Mouse (Mus musculus) G1E (cell line): Measurements from ENCODE around the gene Ercc6l2. TPM values are rescaled to one million over a fixed set of nuclear protein-coding genes. Genes with fewer than 3 reads are reported as not detected.

Source experiments
- ATAC-seq: 2 replicates; pipeline ENCODE4 v1.8.0; 2016; ENCODE audit warnings: mild to moderate bottlenecking; ENCODE audit not compliant: insufficient number of reproducible peaks, poor library complexity, low FRiP score, severe bottlenecking; ENCODE audit errors: extremely low read depth
- DNase-seq: peaks from one replicate; pipeline ENCODE4 v3.0.0; 2012; ENCODE audit warnings: low spot score
- H3K27me3 ChIP-seq: 2 replicates; pipeline ENCODE4 v1.6.1; 2012; ENCODE audit warnings: mild to moderate bottlenecking, low read length, inconsistent platforms; ENCODE audit not compliant: insufficient read depth
- H3K36me3 ChIP-seq: replicated peaks from 2 replicates; pipeline ENCODE3; 2012; ENCODE audit warnings: mild to moderate bottlenecking, inconsistent platforms
- H3K4me1 ChIP-seq: 2 replicates; pipeline ENCODE4 v1.6.1; 2012; ENCODE audit warnings: low read depth, low read length, inconsistent platforms, mixed read lengths; ENCODE audit not compliant: insufficient read depth
- H3K4me3 ChIP-seq: 2 replicates; pipeline ENCODE4 v1.5.1; 2012; ENCODE audit warnings: low read depth, mild to moderate bottlenecking, inconsistent platforms, low read length, moderate library complexity, mixed read lengths
- H3K9me3 ChIP-seq: replicated peaks from 2 replicates; pipeline ENCODE4 v1.6.1; 2012; ENCODE audit warnings: inconsistent platforms
- CTCF ChIP-seq: IDR thresholded peaks from 2 replicates; pipeline ENCODE4 v1.5.1; 2012; ENCODE audit warnings: low read depth, low read length, inconsistent platforms, mixed read lengths
- GATA1 ChIP-seq: IDR thresholded peaks from 2 replicates; pipeline ENCODE4 v1.6.1; 2012; ENCODE audit warnings: borderline replicate concordance, low read length, inconsistent platforms, mixed read lengths
- GATA2 ChIP-seq: IDR thresholded peaks from 2 replicates; pipeline ENCODE4 v1.6.1; 2012; ENCODE audit warnings: low read depth, low read length, inconsistent platforms, borderline replicate concordance
- POLR2AphosphoS5 ChIP-seq: IDR thresholded peaks from 2 replicates; pipeline ENCODE4 v1.6.1; 2012; ENCODE audit warnings: low read depth, low read length, inconsistent platforms; ENCODE audit not compliant: insufficient replicate concordance
- TAL1 ChIP-seq: conservative IDR thresholded peaks from 2 replicates; pipeline ENCODE4 v1.6.1; 2012; ENCODE audit warnings: low read depth, low read length, inconsistent platforms, mixed read lengths
- polyA plus RNA-seq: library from polyadenylated mRNA; stranded (reverse); fragments of >175 nt; gene quantifications from 2 replicates; pipeline ENCODE4 v1.2.3, GENCODE M21; 2012
- total RNA-seq, 2 experiments: library from RNA; stranded (forward) in 1 of 2; stranded (reverse) in 1 of 2; fragments of 200-1000 nt in 1 of 2; fragments of >200 nt in 1 of 2; fragmentation: Nextera tagmentation in 1 of 2; gene quantifications; 2 replicates each; pipeline ENCODE4 v1.2.3; 2014 to 2017

Ercc6l2 gene
- total and polyA plus RNA-seq, 3 experiments, result 11.0 to 96.8 (median 31.9) TPM

- no peaks in the 10 kb centered on the region for H3K9me3 ChIP-seq
- TF ChIP-seq GATA2 (no peak), GATA1 (no peak), POLR2AphosphoS5 (no peak), TAL1 (no peak), CTCF (no peak)
- DNase-seq, result no peak
- H3K4me1 ChIP-seq, result peaks cover 29% of the 10 kb centered on the region
- peaks cover 38% of the 10 kb centered on the region for H3K36me3 ChIP-seq
- no peaks in the 10 kb centered on the region for H3K27me3 ChIP-seq
- no peak for ATAC-seq
- H3K4me3 ChIP-seq, result no peak overlapping the region
Observed at GRCm38 (mm10) chr13:63879105-63879863, 64.2 kb downstream of the Ercc6l2 start.

GRCm38 (mm10) chr13:63879864-63880141, 64.8 kb downstream of the Ercc6l2 start:
- no peaks in the 10 kb centered on the region for H3K9me3 ChIP-seq
- no peak overlapping the region for H3K4me3 ChIP-seq
- ATAC-seq, result no peak
- TF ChIP-seq TAL1 (no peak), CTCF (no peak), POLR2AphosphoS5 (no peak), GATA2 (no peak), GATA1 (no peak)
- no peaks in the 10 kb centered on the region for H3K27me3 ChIP-seq
- H3K36me3 ChIP-seq, result peaks cover 39% of the 10 kb centered on the region
- H3K4me1 ChIP-seq, result peaks cover 29% of the 10 kb centered on the region
- DNase-seq, result no peak

- Histone ChIP-seq H3K27me3 (no peaks in the 10 kb centered on the region), H3K4me1 (peaks cover 49% of the 10 kb centered on the region), H3K4me3 (peak overlapping the region; percentile 53; the same call in 1 of the 2 replicates), H3K36me3 (peaks cover 45% of the 10 kb centered on the region), H3K9me3 (no peaks in the 10 kb centered on the region)
- DNase-seq, result no peak
- TF ChIP-seq GATA2 (no peak), POLR2AphosphoS5 (no peak), CTCF (no peak), TAL1 (peak; percentile 90), GATA1 (no peak)
- peak; percentile 88 for ATAC-seq
Observed at GRCm38 (mm10) chr13:63885532-63885949, 70.5 kb downstream of the Ercc6l2 start.

- H3K4me3 ChIP-seq, result no peak overlapping the region; the same call in 1 of the 2 replicates
- H3K27me3 ChIP-seq, result no peaks in the 10 kb centered on the region
- no peak for TF ChIP-seq POLR2AphosphoS5
- no peak for TF ChIP-seq TAL1
- ATAC-seq (no peak), DNase-seq (no peak)
- H3K36me3 ChIP-seq, result peaks cover 45% of the 10 kb centered on the region
- H3K4me1 ChIP-seq, result peaks cover 49% of the 10 kb centered on the region
- H3K9me3 ChIP-seq, result no peaks in the 10 kb centered on the region
Observed at GRCm38 (mm10) chr13:63886429-63887052, 71.5 kb downstream of the Ercc6l2 start.

- H3K36me3 ChIP-seq, result peaks cover 52% of the 10 kb centered on the region
- no peaks in the 10 kb centered on the region for H3K27me3 ChIP-seq
- DNase-seq, result no peak
- ATAC-seq, result no peak
- no peaks in the 10 kb centered on the region for H3K9me3 ChIP-seq
- H3K4me3 ChIP-seq, result no peak overlapping the region
- peaks cover 10% of the 10 kb centered on the region for H3K4me1 ChIP-seq
- TF ChIP-seq TAL1 (no peak), GATA2 (no peak), CTCF (no peak), POLR2AphosphoS5 (no peak), GATA1 (no peak)
Observed at GRCm38 (mm10) chr13:63900679-63901302, 85.8 kb downstream of the Ercc6l2 start.

GRCm38 (mm10) chr13:63901303-63901713, 86.3 kb downstream of the Ercc6l2 start:
- no peak for ATAC-seq
- TF ChIP-seq TAL1, result no peak
- no peak for TF ChIP-seq GATA2
- no peak for TF ChIP-seq CTCF
- no peak for TF ChIP-seq POLR2AphosphoS5
- TF ChIP-seq GATA1, result no peak
- peaks cover 12% of the 10 kb centered on the region for H3K4me1 ChIP-seq
- no peaks in the 10 kb centered on the region for H3K27me3 ChIP-seq
- H3K36me3 ChIP-seq, result peaks cover 47% of the 10 kb centered on the region
- no peak for DNase-seq
- no peak overlapping the region for H3K4me3 ChIP-seq
- H3K9me3 ChIP-seq, result no peaks in the 10 kb centered on the region
